9 mouse cellular contexts compared by ENCODE assay signal in genomic region chr15:27796868-27797222, GRCm38 (mm10).
DNase-seq lines count a peak whose midpoint lies in the region; ATAC-seq lines count a peak whose summit lies in the region.
"Had no signal": no experiment of that assay in that cellular context is flagged by ENCODE, and none has a peak within 500 bp of the region (broad histone marks: within the 10 kb centered on the region; RNA-seq: fewer than 3 reads in every experiment).

No protein-coding gene starts in this region.

- H3K36me3 ChIP-seq in heart, embryonic 14.5 days (ENCODE audit: control insufficient read depth, insufficient read depth, low read length): peaks cover 22% of the 10 kb centered on the region
- H3K36me3 ChIP-seq in heart, embryonic 15.5 days: 0 out of 2 replicates have a peak, but pooled peaks cover 3% of the 10 kb centered on the region
- peaks cover 12% of the 10 kb centered on the region for H3K36me3 ChIP-seq in limb, embryonic 15.5 days

- no peaks in the 10 kb centered on the region for H3K27me3 ChIP-seq in heart, embryonic 14.5 days (ENCODE audit: control insufficient read depth, insufficient read depth, low read length)
- no peaks in the 10 kb centered on the region for H3K27me3 ChIP-seq in heart, embryonic 15.5 days
- no peaks in the 10 kb centered on the region for H3K27me3 ChIP-seq in limb, embryonic 15.5 days
- H3K27me3 ChIP-seq: CH12.LX had no signal

- peak; percentile 20; the same call in 1 of the 2 replicates for ATAC-seq in heart, embryonic 14.5 days (ENCODE audit: insufficient number of reproducible peaks, insufficient read depth, low FRiP score, low read depth)
- peak; percentile 36; the same call in 1 of the 2 replicates for ATAC-seq in heart, embryonic 15.5 days (replicated peaks; ENCODE audit: insufficient number of reproducible peaks, insufficient read depth, low FRiP score, low read depth)
- 0 out of 2 replicates have a peak, but pooled peaks have one; percentile 32 for ATAC-seq in limb, embryonic 15.5 days (ENCODE audit: insufficient number of reproducible peaks, low FRiP score, low TSS enrichment, low read depth)
- ATAC-seq in monocyte, adult 5-6 weeks (replicated peaks; ENCODE audit: insufficient number of reproducible peaks, low FRiP score, low TSS enrichment, poor library complexity, severe bottlenecking): no peak
- ATAC-seq in megakaryocyte progenitor cell, adult 5-6 weeks (replicated peaks; ENCODE audit: poor library complexity): no peak

- WGBS in heart, embryonic 14.5 days: 30% methylated on average over 7 of the region's 7 CpGs
- 34% methylated on average over 7 of the region's 7 CpGs for WGBS in heart, embryonic 15.5 days
- WGBS in limb, embryonic 15.5 days: 43% methylated on average over 7 of the region's 7 CpGs

- no peak overlapping the region for H3K4me2 ChIP-seq in heart, embryonic 14.5 days (ENCODE audit: low read length)
- H3K4me2 ChIP-seq in heart, embryonic 15.5 days: no peak overlapping the region
- no peak overlapping the region for H3K4me2 ChIP-seq in limb, embryonic 15.5 days

- no peak overlapping the region for H3K4me3 ChIP-seq in heart, embryonic 14.5 days (ENCODE audit: control insufficient read depth in 1 of 2, insufficient read depth in 1 of 2, low read depth in 1 of 2, low read length in 2 of 2)
- H3K4me3 ChIP-seq in brown adipose tissue, adult 24 weeks (ENCODE audit: insufficient read depth, low read depth, low read length): no peak overlapping the region
- H3K4me3 ChIP-seq in heart, embryonic 15.5 days: no peak overlapping the region
- H3K4me3 ChIP-seq in limb, embryonic 15.5 days: no peak overlapping the region

- H3K9me3 ChIP-seq in heart, embryonic 14.5 days (ENCODE audit: control insufficient read depth, low read length): no peaks in the 10 kb centered on the region
- H3K9me3 ChIP-seq in heart, embryonic 15.5 days (replicated peaks): no peaks in the 10 kb centered on the region
- no peaks in the 10 kb centered on the region for H3K9me3 ChIP-seq in limb, embryonic 15.5 days

- no peak for DNase-seq in heart, adult 9 months (ENCODE audit: low spot score in 2 of 2)
- DNase-seq in layer of hippocampus, adult 9-10 months (ENCODE audit: low spot score): no peak

- H3K9ac ChIP-seq in heart, embryonic 14.5 days (ENCODE audit: low read length): no peak overlapping the region
- H3K9ac ChIP-seq in heart, embryonic 15.5 days: no peak overlapping the region
- H3K9ac ChIP-seq in limb, embryonic 15.5 days: no peak overlapping the region

- H3K4me1 ChIP-seq in heart, embryonic 14.5 days (ENCODE audit: control insufficient read depth in 2 of 2, insufficient read depth in 2 of 2, low read length in 2 of 2): peaks cover 37 to 44% of the 10 kb centered on the region in 2 experiments
- H3K4me1 ChIP-seq in brown adipose tissue, adult 24 weeks (ENCODE audit: control insufficient read depth, insufficient read depth, insufficient read length, low read length): peaks cover 8% of the 10 kb centered on the region; the same call in 1 of the 2 replicates
- H3K4me1 ChIP-seq in heart, embryonic 15.5 days (replicated peaks): peaks cover 56% of the 10 kb centered on the region
- H3K4me1 ChIP-seq in limb, embryonic 15.5 days: peaks cover 67% of the 10 kb centered on the region

- peak overlapping the region; percentile 51 to 75 for H3K27ac ChIP-seq in heart, embryonic 14.5 days (replicated peaks in 1 of 2; ENCODE audit: control insufficient read depth in 1 of 2, insufficient read depth in 1 of 2, low read depth in 2 of 2, low read length in 2 of 2)
- H3K27ac ChIP-seq in brown adipose tissue, adult 24 weeks (replicated peaks; ENCODE audit: low read depth, low read length): peak overlapping the region; percentile 70
- peak overlapping the region; percentile 85 for H3K27ac ChIP-seq in heart, embryonic 15.5 days
- H3K27ac ChIP-seq in limb, embryonic 15.5 days: peak overlapping the region; percentile 86

Comparison
In these comparisons a context has a peak if more than half of its experiments do, and no peak if none do; other contexts are left out.
1. ATAC-seq: peak in heart, embryonic 14.5 days (single experiment), heart, embryonic 15.5 days (single experiment) and limb, embryonic 15.5 days (single experiment); none in monocyte, adult 5-6 weeks (single experiment) and megakaryocyte progenitor cell, adult 5-6 weeks (single experiment).
2. Peak in every context shown above with its lines, with median percentiles within 50 percentile points of each other: H3K27ac ChIP-seq.